Mouse (Mus musculus) hindbrain, postnatal 0 days (tissue): ENCODE results near the gene Ptgr2. TPM values are rescaled to one million over a fixed set of nuclear protein-coding genes. Genes with fewer than 3 reads are reported as not detected.

ENCODE experiments used
- ATAC-seq: fragments of 200-750 bp; cut with Nextera tagmentation; 2 replicates; pipeline ENCODE4 v1.8.0; 2017; ENCODE audit warnings: mild to moderate bottlenecking, moderate TSS enrichment, moderate library complexity
- DNase-seq: peaks from one replicate; pipeline ENCODE4 v3.0.0-alpha.2; 2015; ENCODE audit warnings: low spot score
- H3K27ac ChIP-seq: fragments of 300-500 bp; sonication (generic); 2 replicates; pipeline ENCODE4 v1.5.1; 2014; ENCODE audit warnings: mild to moderate bottlenecking
- H3K27me3 ChIP-seq: fragments of 300-500 bp; sonication (generic); 2 replicates; pipeline ENCODE4 v1.6.1; 2014; ENCODE audit warnings: low read length, mixed read lengths; ENCODE audit not compliant: insufficient read depth
- H3K36me3 ChIP-seq: fragments of 300-500 bp; sonication (generic); 2 replicates; pipeline ENCODE4 v1.6.1; 2014; ENCODE audit warnings: low read length, mixed read lengths; ENCODE audit not compliant: insufficient read depth
- H3K4me1 ChIP-seq: fragments of 300-500 bp; sonication (generic); 2 replicates; pipeline ENCODE4 v1.6.1; 2014; ENCODE audit warnings: antibody characterized with exemption, low read length, mixed read lengths; ENCODE audit not compliant: insufficient read depth
- H3K4me2 ChIP-seq: fragments of 300-500 bp; sonication (generic); 2 replicates; pipeline ENCODE4 v1.6.1; 2014; ENCODE audit warnings: low read depth, mild to moderate bottlenecking, low read length, moderate library complexity, mixed read lengths
- H3K4me3 ChIP-seq: fragments of 300-500 bp; sonication (generic); 2 replicates; pipeline ENCODE4 v1.5.1; 2014; ENCODE audit warnings: low read length
- H3K9ac ChIP-seq: fragments of 300-500 bp; sonication (generic); replicated peaks from 2 replicates; pipeline ENCODE4 v1.6.1; 2014; ENCODE audit warnings: mild to moderate bottlenecking, low read length, moderate library complexity, mixed read lengths
- H3K9me3 ChIP-seq: fragments of 300-500 bp; sonication (generic); 2 replicates; pipeline ENCODE4 v1.6.1; 2016; ENCODE audit warnings: low read length, mixed read lengths
- CTCF ChIP-seq: IDR thresholded peaks from 2 replicates; pipeline ENCODE4 v1.5.1; 2016; ENCODE audit warnings: antibody characterized with exemption, control low read depth, low read depth
- WGBS: fragments of 180-500 bp; shearing (Covaris S2); extraction: QIAGEN DNeasy Blood & Tissue Kit; methylation state at CpG from one replicate; pipeline ENCODE4 v1.1.7; 2014; 5-methylcytosine and 5-hydroxymethylcytosine counted together
- polyA plus RNA-seq: library from polyadenylated mRNA; unstranded; fragments of >200 nt; fragmentation: Nextera tagmentation; extraction: Ambion mirVana; gene quantifications from 2 replicates; pipeline ENCODE4 v1.2.1, GENCODE M21; 2015
- total RNA-seq: library from RNA; depleted of rRNA; stranded (reverse); fragments of >200 nt; gene quantifications from 2 replicates; pipeline ENCODE4 v1.2.3, GENCODE M21; 2014; rRNA removed

Gene Ptgr2
- total and polyA plus RNA-seq, 2 experiments from 2014 or later, result 10.2 to 20.3 TPM

GRCm38 (mm10) chr12:84365137-84365536 lies 80.1 kb downstream of the Ptgr2 start:
- Histone ChIP-seq H3K36me3 (peaks cover 19% of the 10 kb centered on the region), H3K4me3 (no peak overlapping the region), H3K9me3 (no peaks in the 10 kb centered on the region), H3K4me1 (peaks cover 8% of the 10 kb centered on the region; the same call in 1 of the 2 replicates), H3K9ac (no peak overlapping the region), H3K27me3 (no peaks in the 10 kb centered on the region), H3K27ac (no peak overlapping the region), H3K4me2 (no peak overlapping the region)
- no peak for ATAC-seq
- WGBS, result 98% methylated on average over 6 of the region's 6 CpGs
- TF ChIP-seq CTCF, result no peak
- no peak for DNase-seq

Other genes starting within 250 kb of the Ptgr2 start
- gene Acot4, start 246.9 kb upstream of the Ptgr2 start, total RNA-seq, result 0.14 and 1.8 TPM in 2 replicates
- 0.68 and 1.2 TPM in 2 replicates for gene Acot4, start 246.9 kb upstream of the Ptgr2 start, polyA plus RNA-seq
- not detected in 2 replicates for gene Gm49366, start 246.3 kb upstream of the Ptgr2 start, total RNA-seq
- not detected in 2 replicates for gene Gm49366, start 246.3 kb upstream of the Ptgr2 start, polyA plus RNA-seq
- gene Acot3, start 233.1 kb upstream of the Ptgr2 start, total RNA-seq, result 0.42 and 1.3 TPM in 2 replicates
- 1.3 and 1.6 TPM in 2 replicates for gene Acot3, start 233.1 kb upstream of the Ptgr2 start, polyA plus RNA-seq
- gene Acot5, start 215.9 kb upstream of the Ptgr2 start, total RNA-seq, result 1.2 and 1.3 TPM in 2 replicates
- 1.2 and 1.5 TPM in 2 replicates for gene Acot5, start 215.9 kb upstream of the Ptgr2 start, polyA plus RNA-seq
- gene Acot6, start 184.6 kb upstream of the Ptgr2 start, total RNA-seq, result 6.8 and 8.6 TPM in 2 replicates
- gene Acot6, start 184.6 kb upstream of the Ptgr2 start, polyA plus RNA-seq, result 1.6 and 1.8 TPM in 2 replicates
- gene Dnal1, start 170.9 kb upstream of the Ptgr2 start, total RNA-seq, result 9.7 and 10.9 TPM in 2 replicates
- 6.8 and 9.7 TPM in 2 replicates for gene Dnal1, start 170.9 kb upstream of the Ptgr2 start, polyA plus RNA-seq
- gene Pnma1, start 136.7 kb upstream of the Ptgr2 start, total RNA-seq, result 2.5 and 3.8 TPM in 2 replicates
- 4.2 and 4.5 TPM in 2 replicates for gene Pnma1, start 136.7 kb upstream of the Ptgr2 start, polyA plus RNA-seq
- 9.3 and 11.5 TPM in 2 replicates for gene Elmsan1, start 66.4 kb upstream of the Ptgr2 start, total RNA-seq
- 2.7 and 3.0 TPM in 2 replicates for gene Elmsan1, start 66.4 kb upstream of the Ptgr2 start, polyA plus RNA-seq
- 30.9 and 55.9 TPM in 2 replicates for gene Zfp410, start 31.6 kb downstream of the Ptgr2 start, total RNA-seq
- 50.0 and 53.8 TPM in 2 replicates for gene Zfp410, start 31.6 kb downstream of the Ptgr2 start, polyA plus RNA-seq
- 67.9 and 80.2 TPM in 2 replicates for gene Coq6, start 76.4 kb downstream of the Ptgr2 start, total RNA-seq
- 39.7 and 40.8 TPM in 2 replicates for gene Coq6, start 76.4 kb downstream of the Ptgr2 start, polyA plus RNA-seq
- gene Fam161b, start 76.6 kb downstream of the Ptgr2 start, total RNA-seq, result 7.1 and 9.7 TPM in 2 replicates
- gene Fam161b, start 76.6 kb downstream of the Ptgr2 start, polyA plus RNA-seq, result 9.8 and 10.2 TPM in 2 replicates
- 15.6 and 20.8 TPM in 2 replicates for gene Entpd5, start 123.8 kb downstream of the Ptgr2 start, total RNA-seq
- gene Entpd5, start 123.8 kb downstream of the Ptgr2 start, polyA plus RNA-seq, result 13.2 and 13.4 TPM in 2 replicates
- gene Bbof1, start 123.8 kb downstream of the Ptgr2 start, total RNA-seq, result 2.2 and 2.4 TPM in 2 replicates
- 2.1 and 2.3 TPM in 2 replicates for gene Bbof1, start 123.8 kb downstream of the Ptgr2 start, polyA plus RNA-seq
- 3.2 and 7.4 TPM in 2 replicates for gene Rnf113a2, start 132.0 kb downstream of the Ptgr2 start, total RNA-seq
- gene Rnf113a2, start 132.0 kb downstream of the Ptgr2 start, polyA plus RNA-seq, result 20.1 and 21.3 TPM in 2 replicates
- 37.5 and 47.2 TPM in 2 replicates for gene Aldh6a1, start 165.8 kb downstream of the Ptgr2 start, total RNA-seq
- gene Aldh6a1, start 165.8 kb downstream of the Ptgr2 start, polyA plus RNA-seq, result 46.5 and 52.1 TPM in 2 replicates
- 23.1 and 23.5 TPM in 2 replicates for gene Lin52, start 166.2 kb downstream of the Ptgr2 start, total RNA-seq
- gene Lin52, start 166.2 kb downstream of the Ptgr2 start, polyA plus RNA-seq, result 20.4 and 25.2 TPM in 2 replicates